Mouse (Mus musculus) gastrocnemius, adult 18-20 months (tissue): ENCODE results near the gene Zbtb38. TPM values are rescaled to one million over a fixed set of nuclear protein-coding genes. Genes with fewer than 3 reads are reported as not detected.

Experiments used
- DNase-seq: peaks from one replicate; pipeline ENCODE4 v3.0.0; 2021; ENCODE audit warnings: low spot score
- total RNA-seq, 2 experiments: library from RNA; stranded (reverse); gene quantifications; 2 replicates each; pipeline ENCODE4 v1.2.3; 2021

The Zbtb38 gene
- total RNA-seq, 2 experiments from 2014 or later, result 35.0 to 35.9 TPM

- no peak for DNase-seq
Measured at GRCm38 (mm10) chr9:96731961-96732511, 20.6 kb downstream of the Zbtb38 start.

GRCm38 (mm10) chr9:96731039-96731895, 21.4 kb downstream of the Zbtb38 start:
- DNase-seq, result no peak

- no peak for DNase-seq
Measured at GRCm38 (mm10) chr9:96730311-96730625, 22.4 kb downstream of the Zbtb38 start.

- DNase-seq, result no peak
Measured at GRCm38 (mm10) chr9:96729537-96730310, 22.9 kb downstream of the Zbtb38 start.

- DNase-seq, result no peak
Measured at GRCm38 (mm10) chr9:96728338-96729162, 24.1 kb downstream of the Zbtb38 start.

GRCm38 (mm10) chr9:96727688-96728087, 24.9 kb downstream of the Zbtb38 start:
- no peak for DNase-seq

- no peak for DNase-seq
Measured at GRCm38 (mm10) chr9:96726336-96727131, 26.1 kb downstream of the Zbtb38 start.

GRCm38 (mm10) chr9:96725582-96726320, 26.9 kb downstream of the Zbtb38 start:
- no peak for DNase-seq

- no peak for DNase-seq
Measured at GRCm38 (mm10) chr9:96723650-96724049, 29.0 kb downstream of the Zbtb38 start.

- DNase-seq, result no peak
Measured at GRCm38 (mm10) chr9:96721163-96721799, 31.4 kb downstream of the Zbtb38 start.

- DNase-seq, result no peak
Measured at GRCm38 (mm10) chr9:96720510-96721162, 32.0 kb downstream of the Zbtb38 start.

GRCm38 (mm10) chr9:96719408-96720158, 33.0 kb downstream of the Zbtb38 start:
- peak; percentile 69 for DNase-seq

- no peak for DNase-seq
Measured at GRCm38 (mm10) chr9:96718888-96719287, 33.7 kb downstream of the Zbtb38 start.

- DNase-seq, result no peak
Measured at GRCm38 (mm10) chr9:96718402-96718798, 34.2 kb downstream of the Zbtb38 start.

GRCm38 (mm10) chr9:96717698-96718401, 34.8 kb downstream of the Zbtb38 start:
- DNase-seq, result no peak

- DNase-seq, result no peak
Measured at GRCm38 (mm10) chr9:96716735-96717444, 35.7 kb downstream of the Zbtb38 start.

GRCm38 (mm10) chr9:96716136-96716535, 36.5 kb downstream of the Zbtb38 start:
- DNase-seq, result no peak
